Mouse (Mus musculus) hindbrain, embryonic 11.5 days (tissue): ENCODE results near the gene Zfp57. TPM values are rescaled to one million over a fixed set of nuclear protein-coding genes. Genes with fewer than 3 reads are reported as not detected.

Source experiments
- ATAC-seq: fragments of 200-750 bp; cut with Nextera tagmentation; 2 replicates; pipeline ENCODE4 v1.8.0; 2017; ENCODE audit warnings: mild to moderate bottlenecking, moderate TSS enrichment, moderate library complexity; ENCODE audit not compliant: low FRiP score
- DNase-seq: peaks from one replicate; pipeline ENCODE4 v3.0.0-alpha.2; 2015; ENCODE audit warnings: low spot score
- H3K27ac ChIP-seq: fragments of 300-500 bp; sonication (generic); 2 replicates; pipeline ENCODE4 v1.5.1; 2014; ENCODE audit warnings: mild to moderate bottlenecking, low read depth, low read length
- H3K27me3 ChIP-seq: fragments of 300-500 bp; sonication (generic); 2 replicates; pipeline ENCODE4 v1.6.1; 2014; ENCODE audit warnings: mild to moderate bottlenecking, low read length, moderate library complexity, mixed read lengths; ENCODE audit not compliant: control insufficient read depth, insufficient read depth
- H3K36me3 ChIP-seq: fragments of 300-500 bp; sonication (generic); 2 replicates; pipeline ENCODE4 v1.6.1; 2014; ENCODE audit warnings: mild to moderate bottlenecking, low read length, moderate library complexity, mixed read lengths; ENCODE audit not compliant: control insufficient read depth, insufficient read depth
- H3K4me1 ChIP-seq: fragments of 300-500 bp; sonication (generic); replicated peaks from 2 replicates; pipeline ENCODE4 v1.6.1; 2014; ENCODE audit warnings: low read length, mixed read lengths; ENCODE audit not compliant: control insufficient read depth, insufficient read depth
- H3K4me2 ChIP-seq: fragments of 300-500 bp; sonication (generic); replicated peaks from 2 replicates; pipeline ENCODE4 v1.6.1; 2014; ENCODE audit warnings: mild to moderate bottlenecking, low read depth, low read length
- H3K4me3 ChIP-seq: fragments of 300-500 bp; sonication (generic); 2 replicates; pipeline ENCODE4 v1.5.1; 2014; ENCODE audit warnings: low read depth, low read length
- H3K9ac ChIP-seq: fragments of 300-500 bp; sonication (generic); 2 replicates; pipeline ENCODE4 v1.6.1; 2014; ENCODE audit warnings: low read depth, low read length
- H3K9me3 ChIP-seq: fragments of 300-500 bp; sonication (generic); 2 replicates; pipeline ENCODE4 v1.6.1; 2016; ENCODE audit warnings: low read length; ENCODE audit not compliant: control insufficient read depth
- WGBS: fragments of 180-500 bp; shearing (Covaris S2); extraction: QIAGEN DNeasy Blood & Tissue Kit; methylation state at CpG from one replicate; pipeline ENCODE4 v1.1.7; 2014; 5-methylcytosine and 5-hydroxymethylcytosine counted together
- polyA plus RNA-seq: library from polyadenylated mRNA; unstranded; fragments of >200 nt; fragmentation: Nextera tagmentation; extraction: Ambion mirVana; gene quantifications from 2 replicates; pipeline ENCODE4 v1.2.1, GENCODE M21; 2014

Gene Zfp57
- 137 and 153 TPM in 2 replicates for polyA plus RNA-seq

DNA sequence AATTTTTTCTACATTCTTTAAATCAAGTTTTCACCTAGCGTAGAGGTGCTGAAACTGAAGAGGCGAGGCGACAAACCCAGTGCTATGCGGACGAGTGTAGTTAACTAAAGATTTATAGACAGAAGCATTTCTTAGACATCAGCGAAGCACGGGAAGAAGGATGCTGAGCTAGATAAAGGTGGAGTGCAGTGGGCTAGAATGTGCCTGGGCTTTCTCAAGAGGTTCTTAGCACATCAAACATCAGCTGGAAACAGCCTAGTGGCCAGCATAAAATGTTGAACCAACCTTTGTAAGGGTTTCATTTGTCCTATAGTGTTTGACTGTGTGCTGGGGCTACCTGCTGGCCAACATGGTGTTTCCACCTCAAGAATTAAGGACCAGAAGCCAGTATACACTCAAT is at the start of gene Zfp57:
Zfp57 (plus strand) TSS at position 301 of the 400 bp plus-strand sequence.
- Histone ChIP-seq H3K4me1 (0 out of 2 replicates have a peak, but pooled peaks cover 2% of the 10 kb centered on the region), H3K9ac (no peak within 1 kb of the TSS), H3K27ac (no peak within 1 kb of the TSS), H3K4me2 (peak within 1 kb of the TSS; percentile 61; the same call in 1 of the 2 replicates), H3K9me3 (no peaks in the 10 kb centered on the region), H3K36me3 (no peaks in the 10 kb centered on the region), H3K4me3 (peak within 1 kb of the TSS; percentile 80; the same call in 1 of the 2 replicates), H3K27me3 (no peaks in the 10 kb centered on the region)
- 94% methylated on average over 7 of the region's 7 CpGs for WGBS
- ATAC-seq (no peak), DNase-seq (no peak)

DNA sequence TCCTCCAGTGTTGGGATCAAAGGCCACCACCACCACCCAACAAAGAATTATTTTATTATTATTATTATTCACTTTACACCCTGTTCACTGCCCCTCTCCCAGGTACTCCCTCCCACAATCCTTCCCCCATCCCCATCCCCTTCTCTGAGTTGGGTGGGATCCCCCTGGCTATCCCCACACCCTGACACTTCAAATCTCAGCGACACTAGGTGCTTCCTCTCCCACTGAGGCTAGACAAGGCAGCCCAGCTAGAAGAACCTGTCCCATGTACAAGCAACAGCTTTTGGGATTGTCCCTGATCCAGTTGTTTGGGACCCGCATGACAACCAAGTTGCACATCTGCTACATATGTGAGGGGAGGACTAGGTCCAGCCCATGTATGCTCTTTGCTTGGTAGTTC is 48.3 kb upstream of the Zfp57 start:
- no peak overlapping the region for H3K4me3 ChIP-seq
- DNase-seq, result no peak

DNA sequence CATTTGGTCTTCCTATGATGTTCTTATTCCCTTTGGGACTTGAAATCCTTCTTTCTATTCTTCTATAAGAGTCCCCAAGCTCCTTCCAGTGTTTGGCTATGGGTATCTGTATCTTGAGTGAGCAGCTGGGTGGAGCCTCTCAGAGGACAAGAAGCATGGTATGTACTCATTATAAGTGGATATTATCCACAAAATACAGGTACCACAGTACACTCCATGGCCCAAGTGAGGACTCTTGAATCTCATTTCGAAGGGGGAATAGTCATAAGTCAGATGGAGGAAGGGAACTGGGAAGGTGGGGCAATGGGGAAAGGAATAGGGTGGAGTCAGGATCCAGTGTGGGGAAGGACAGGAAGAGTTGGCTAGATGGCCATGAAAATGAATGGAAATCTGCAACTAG is 47.9 kb upstream of the Zfp57 start:
- no peak for DNase-seq
- Histone ChIP-seq H3K4me1 (no peaks in the 10 kb centered on the region), H3K36me3 (no peaks in the 10 kb centered on the region), H3K27me3 (no peaks in the 10 kb centered on the region), H3K9ac (no peak overlapping the region), H3K27ac (no peak overlapping the region), H3K4me3 (no peak overlapping the region), H3K4me2 (no peak overlapping the region), H3K9me3 (no peaks in the 10 kb centered on the region)
- WGBS, result 91% methylated on average over 1 of the region's 1 CpGs
- ATAC-seq, result no peak

More for the DNA sequence above, 48.3 kb upstream of the Zfp57 start:
- no peak overlapping the region for H3K9ac ChIP-seq
- H3K4me2 ChIP-seq, result no peak overlapping the region
- WGBS, result 88% methylated on average over 2 of the region's 2 CpGs
- H3K4me1 ChIP-seq, result no peaks in the 10 kb centered on the region
- no peaks in the 10 kb centered on the region for H3K27me3 ChIP-seq
- H3K27ac ChIP-seq, result no peak overlapping the region
- no peaks in the 10 kb centered on the region for H3K36me3 ChIP-seq
- no peak for ATAC-seq
- H3K9me3 ChIP-seq, result no peaks in the 10 kb centered on the region

DNA sequence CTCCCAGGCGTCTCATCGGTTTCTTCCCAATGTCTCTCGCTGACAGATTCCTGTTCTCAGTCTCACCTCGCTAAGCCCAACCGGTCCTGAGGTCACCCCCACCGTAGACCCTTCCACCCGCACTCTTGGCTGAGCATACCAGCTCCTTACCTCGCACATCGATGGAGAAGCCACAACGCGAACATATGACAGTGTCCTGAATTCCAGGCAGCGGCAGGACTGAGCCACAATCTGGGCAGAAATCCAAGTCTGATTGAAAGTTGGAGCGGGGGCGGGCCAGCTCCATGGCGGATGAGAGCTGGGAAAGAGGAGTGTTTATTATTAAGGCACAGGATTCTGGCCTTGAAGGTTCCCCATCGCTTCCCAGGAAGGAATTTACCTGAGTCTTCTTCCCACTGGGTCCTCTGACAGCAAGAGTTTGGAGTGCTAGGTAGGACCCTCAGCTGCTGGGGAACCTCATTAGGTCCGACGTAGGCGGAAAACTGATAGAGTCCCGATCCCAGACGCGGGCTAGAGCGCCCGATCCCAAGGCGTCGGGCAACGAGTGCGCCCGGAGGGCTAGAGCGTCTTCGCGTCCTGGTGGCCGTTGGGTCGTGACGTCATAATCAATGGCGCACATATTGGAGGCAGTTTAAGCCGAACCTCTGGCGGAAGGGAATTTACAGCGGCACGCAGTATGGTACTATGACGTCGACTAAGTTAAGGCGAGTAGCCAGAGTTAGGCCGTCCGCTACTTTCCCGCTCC is 42.8 kb upstream of the Zfp57 start, which contains the start of the genes Znrd1 and Znrd1as:
Znrd1 (minus strand) TSS at position 561 of the 745 bp plus-strand sequence.
Znrd1as (plus strand) TSS at position 594 of the 745 bp plus-strand sequence.
- Histone ChIP-seq H3K9ac (peak within 1 kb of the TSS; percentile 63), H3K27me3 (no peaks in the 10 kb centered on the region), H3K4me1 (no peaks in the 10 kb centered on the region), H3K9me3 (no peaks in the 10 kb centered on the region), H3K4me2 (peak within 1 kb of the TSS; percentile 61), H3K4me3 (peak within 1 kb of the TSS; percentile 53), H3K27ac (0 out of 2 replicates have a peak within 1 kb of the TSS, but pooled peaks have one; percentile 25), H3K36me3 (no peaks in the 10 kb centered on the region)
- DNase-seq (peak; percentile 99), ATAC-seq (peak; percentile 97)
- under 1% methylated on average over 46 of the region's 46 CpGs for WGBS

DNA sequence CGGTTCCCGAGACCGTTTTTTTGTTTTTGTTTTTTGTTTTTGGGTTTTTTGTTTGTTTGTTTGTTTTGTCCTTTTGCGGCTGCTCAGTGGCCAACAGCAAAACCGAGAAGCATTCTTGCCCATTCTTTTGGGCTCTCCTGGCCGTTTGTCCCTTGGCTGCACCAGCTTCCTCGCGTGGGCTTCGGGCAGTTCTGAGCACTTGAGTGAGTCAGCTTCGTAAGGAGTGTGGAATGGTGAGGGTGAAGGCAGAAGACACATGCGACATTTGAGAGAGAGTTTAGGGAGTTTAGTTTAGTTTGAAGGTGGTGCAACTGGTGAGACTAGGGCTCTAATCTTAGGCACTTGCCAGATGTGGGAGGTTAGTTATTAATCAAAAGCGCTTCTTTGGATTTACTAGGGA is 42.1 kb upstream of the Zfp57 start:
- WGBS, result 10% methylated on average over 12 of the region's 12 CpGs
- Histone ChIP-seq H3K27me3 (no peaks in the 10 kb centered on the region), H3K36me3 (no peaks in the 10 kb centered on the region), H3K4me2 (peak overlapping the region; percentile 61), H3K9me3 (no peaks in the 10 kb centered on the region), H3K4me3 (peak overlapping the region; percentile 53), H3K9ac (peak overlapping the region; percentile 63), H3K4me1 (no peaks in the 10 kb centered on the region), H3K27ac (no peak overlapping the region)
- DNase-seq, result no peak
- ATAC-seq, result peak; percentile 10; the same call in 1 of the 2 replicates

DNA sequence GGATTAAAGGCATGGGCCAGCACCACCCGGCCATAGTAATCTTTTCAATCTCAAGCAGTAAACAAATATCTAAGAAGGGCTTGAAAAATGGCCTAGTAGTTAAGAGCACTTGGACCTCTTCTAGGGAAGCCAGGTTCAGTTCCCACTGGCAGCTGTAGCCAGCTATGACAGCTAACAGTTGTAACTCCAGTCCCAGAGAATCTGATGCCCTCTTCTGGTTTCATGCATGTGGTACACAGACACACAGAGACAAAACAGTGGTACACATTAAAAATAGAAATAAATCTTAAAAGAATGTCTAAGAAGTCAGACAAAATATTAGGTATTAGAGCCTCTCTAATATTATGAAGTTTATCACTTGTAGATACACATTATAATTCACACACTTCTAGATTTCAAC is 39.8 kb upstream of the Zfp57 start:
- Histone ChIP-seq H3K36me3 (no peaks in the 10 kb centered on the region), H3K27me3 (no peaks in the 10 kb centered on the region), H3K4me3 (no peak overlapping the region), H3K9me3 (no peaks in the 10 kb centered on the region), H3K27ac (no peak overlapping the region), H3K4me2 (no peak overlapping the region), H3K9ac (no peak overlapping the region), H3K4me1 (no peaks in the 10 kb centered on the region)
- no peak for DNase-seq
- 84% methylated on average over 1 of the region's 1 CpGs for WGBS
- ATAC-seq, result no peak

DNA sequence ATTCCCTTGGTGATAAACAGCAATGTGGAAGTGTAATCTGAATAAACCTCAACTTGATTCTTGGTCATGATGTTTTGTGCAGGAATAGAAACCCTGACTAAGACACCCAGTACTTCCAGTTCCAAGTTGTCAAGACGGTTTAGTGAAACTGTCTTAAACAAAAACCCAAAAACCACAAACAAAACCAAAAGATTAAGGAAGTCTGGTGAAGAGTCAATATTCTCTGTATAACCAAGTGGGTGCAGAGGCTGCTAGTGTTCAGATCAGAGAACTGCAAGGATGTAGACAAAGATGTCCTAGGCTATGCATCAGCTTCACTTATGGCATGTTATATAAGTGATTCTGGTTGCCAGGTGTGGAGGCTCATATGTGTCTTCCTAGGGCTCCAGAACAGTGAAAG is 34.1 kb upstream of the Zfp57 start:
- Histone ChIP-seq H3K27ac (no peak overlapping the region), H3K9ac (no peak overlapping the region), H3K36me3 (no peaks in the 10 kb centered on the region), H3K4me2 (no peak overlapping the region), H3K4me1 (no peaks in the 10 kb centered on the region), H3K9me3 (no peaks in the 10 kb centered on the region), H3K27me3 (no peaks in the 10 kb centered on the region), H3K4me3 (no peak overlapping the region)
- ATAC-seq, result no peak
- 75% methylated on average over 1 of the region's 1 CpGs for WGBS
- DNase-seq, result no peak

DNA sequence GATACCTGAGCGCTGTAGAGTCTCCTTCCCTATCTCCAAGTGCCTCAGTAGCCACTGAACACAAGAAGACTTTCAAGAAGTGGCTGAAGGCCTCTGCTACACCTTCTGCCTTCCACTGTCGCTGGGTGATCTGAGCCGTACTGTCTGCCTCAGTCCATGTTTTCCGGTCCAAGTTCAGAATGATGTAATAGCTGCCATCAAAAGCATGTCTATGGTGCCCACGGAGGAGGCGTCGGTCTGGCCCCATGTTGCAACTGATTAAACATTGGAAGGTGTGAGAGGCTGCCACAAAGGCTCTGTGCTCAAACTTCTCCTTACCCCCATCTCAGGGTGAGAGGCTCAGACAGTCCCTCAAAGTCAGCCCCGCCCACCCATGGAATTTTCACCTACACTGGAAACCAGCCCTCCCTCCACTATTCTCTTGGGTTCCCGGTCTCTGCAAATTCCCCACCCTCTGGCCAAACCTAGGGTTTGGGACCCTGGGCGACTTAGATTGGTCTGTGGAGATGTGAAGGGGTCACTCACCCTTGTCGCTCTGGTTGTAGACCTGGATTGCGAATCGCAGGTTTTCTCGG is 30.6 kb upstream of the Zfp57 start:
- H3K36me3 ChIP-seq, result no peaks in the 10 kb centered on the region
- no peak overlapping the region for H3K9ac ChIP-seq
- no peaks in the 10 kb centered on the region for H3K9me3 ChIP-seq
- no peaks in the 10 kb centered on the region for H3K4me1 ChIP-seq
- 87% methylated on average over 14 of the region's 14 CpGs for WGBS
- no peak overlapping the region for H3K27ac ChIP-seq
- DNase-seq (no peak), ATAC-seq (no peak)
- no peak overlapping the region for H3K4me2 ChIP-seq
- no peak overlapping the region for H3K4me3 ChIP-seq
- no peaks in the 10 kb centered on the region for H3K27me3 ChIP-seq
